Mouse (Mus musculus): ENCODE results near the gene Dab1.

- TF ChIP-seq CTCF (IDR thresholded peaks at IDR 0.05; ENCODE audit: low read depth), result no peak
- TF ChIP-seq EP300 (IDR thresholded peaks at IDR 0.05; ENCODE audit: low read depth), result no peak
Observed at GRCm38 (mm10) chr4:104779460-104779859, 1160.3 kb downstream of the Dab1 start.
